Mouse (Mus musculus) ES-E14 (cell line): ENCODE results near the gene Metap1d.

Experiments
- CHD2 ChIP-seq: IDR thresholded peaks from 2 replicates; pipeline ENCODE4 v1.6.1; 2014; ENCODE audit warnings: mild to moderate bottlenecking, low read depth, low read length, inconsistent platforms
- HCFC1 ChIP-seq: IDR thresholded peaks from 2 replicates; pipeline ENCODE4 v1.6.1; 2012; ENCODE audit warnings: low read length, inconsistent platforms, borderline replicate concordance; ENCODE audit not compliant: insufficient read depth
- MAFK ChIP-seq: IDR thresholded peaks from 2 replicates; pipeline ENCODE4 v1.6.1; 2014; ENCODE audit warnings: mild to moderate bottlenecking, low read depth, low read length, inconsistent platforms; ENCODE audit not compliant: insufficient read depth
- ZC3H11A ChIP-seq: IDR thresholded peaks from 2 replicates; pipeline ENCODE4 v1.6.1; 2012; ENCODE audit warnings: low read depth, mild to moderate bottlenecking, inconsistent platforms, low read length, borderline replicate concordance
- ZNF384 ChIP-seq: IDR thresholded peaks from 2 replicates; pipeline ENCODE4 v1.6.1; 2012; ENCODE audit warnings: low read depth, low read length, inconsistent platforms

- TF ChIP-seq HCFC1 (0 out of 2 replicates have a peak, but pooled peaks have one; percentile 45), ZC3H11A (no peak), ZNF384 (no peak), MAFK (no peak), CHD2 (peak; percentile 89; the same call in 1 of the 2 replicates)
These were observed 76.7 kb downstream of the Metap1d start for GRCm38 (mm10) chr2:71529511-71530351.
